ENCODE assay signal across 23 mouse cellular contexts in genomic region chr3:104327829-104328228, GRCm38 (mm10).
DNase-seq lines count a peak whose midpoint lies in the region; ATAC-seq lines count a peak whose summit lies in the region.
"Had no signal": no experiment of that assay in that cellular context is flagged by ENCODE, and none has a peak within 500 bp of the region (broad histone marks: within the 10 kb centered on the region; RNA-seq: fewer than 3 reads in every experiment).

No protein-coding gene starts in this region.

- peak; percentile 21 for DNase-seq in c-Kit-positive CD71-positive TER-119-negative erythroid progenitor cells, embryonic 14.5 days (ENCODE audit: low read depth)
- no peak for DNase-seq in frontal cortex, adult 2 months (ENCODE audit: extremely low spot score in 1 of 2, low spot score in 1 of 2)
- DNase-seq: adrenal gland, postnatal 10 days; adrenal gland, postnatal 36 days; cerebellum, adult 18-20 months; cerebellum, adult 9-10 months; cerebellum, postnatal 14 days; gastrocnemius, adult 2 months; gastrocnemius, postnatal 14 days had no signal

- H3K4me3 ChIP-seq in liver, embryonic 12.5 days, result no peak overlapping the region
- no peak overlapping the region for H3K4me3 ChIP-seq in liver, embryonic 15.5 days (replicated peaks)
- no peak overlapping the region for H3K4me3 ChIP-seq in hindbrain, embryonic 13.5 days
- H3K4me3 ChIP-seq in neural tube, embryonic 15.5 days (replicated peaks), result no peak overlapping the region
- H3K4me3 ChIP-seq: forebrain, embryonic 10.5 days; forebrain, embryonic 13.5 days; gastrocnemius, adult 2 months; hindbrain, embryonic 12.5 days had no signal

- no peak overlapping the region for H3K9ac ChIP-seq in liver, embryonic 12.5 days
- H3K9ac ChIP-seq in liver, embryonic 15.5 days, result no peak overlapping the region
- no peak overlapping the region for H3K9ac ChIP-seq in hindbrain, embryonic 13.5 days
- H3K9ac ChIP-seq in neural tube, embryonic 15.5 days (replicated peaks), result no peak overlapping the region
- H3K9ac ChIP-seq: forebrain, embryonic 13.5 days; hindbrain, embryonic 12.5 days had no signal

- H3K4me2 ChIP-seq in liver, embryonic 12.5 days, result peak overlapping the region; percentile 22; the same call in 1 of the 2 replicates
- H3K4me2 ChIP-seq in liver, embryonic 15.5 days, result no peak overlapping the region
- H3K4me2 ChIP-seq in hindbrain, embryonic 13.5 days, result no peak overlapping the region
- H3K4me2 ChIP-seq in neural tube, embryonic 15.5 days, result no peak overlapping the region
- H3K4me2 ChIP-seq: forebrain, embryonic 13.5 days; heart, embryonic 11.5 days; hindbrain, embryonic 12.5 days had no signal

- no peak for ATAC-seq in liver, embryonic 12.5 days
- peak; percentile 43; the same call in 1 of the 2 replicates for ATAC-seq in liver, embryonic 15.5 days (ENCODE audit: insufficient read depth)
- ATAC-seq in megakaryocyte progenitor cell, adult 5-6 weeks (replicated peaks; ENCODE audit: poor library complexity), result peak; percentile 35
- ATAC-seq in hindbrain, embryonic 13.5 days (ENCODE audit: low FRiP score), result no peak
- ATAC-seq in neural tube, embryonic 15.5 days (ENCODE audit: low FRiP score), result no peak
- ATAC-seq: forebrain, embryonic 13.5 days; forebrain, embryonic 16.5 days; hindbrain, embryonic 16.5 days; Patski had no signal

- WGBS in liver, embryonic 12.5 days (ENCODE audit: insufficient replicate concordance), result 48% methylated on average over 1 of the region's 1 CpGs
- WGBS in liver, embryonic 15.5 days (ENCODE audit: insufficient replicate concordance), result 20% methylated on average over 1 of the region's 1 CpGs
- 96% methylated on average over 1 of the region's 1 CpGs for WGBS in hindbrain, embryonic 13.5 days
- WGBS in neural tube, embryonic 15.5 days, result 98% methylated on average over 1 of the region's 1 CpGs

- H3K36me3 ChIP-seq in liver, embryonic 12.5 days, result no peaks in the 10 kb centered on the region
- H3K36me3 ChIP-seq in liver, embryonic 15.5 days (replicated peaks), result no peaks in the 10 kb centered on the region
- no peaks in the 10 kb centered on the region for H3K36me3 ChIP-seq in hindbrain, embryonic 13.5 days
- H3K36me3 ChIP-seq in neural tube, embryonic 15.5 days, result no peaks in the 10 kb centered on the region
- H3K36me3 ChIP-seq: forebrain, embryonic 10.5 days; G1E; hindbrain, embryonic 12.5 days had no signal

- no peak overlapping the region for H3K27ac ChIP-seq in liver, embryonic 12.5 days
- no peak overlapping the region for H3K27ac ChIP-seq in liver, embryonic 15.5 days (replicated peaks)
- H3K27ac ChIP-seq in hindbrain, embryonic 13.5 days, result no peak overlapping the region
- H3K27ac ChIP-seq in neural tube, embryonic 15.5 days (replicated peaks), result no peak overlapping the region
- H3K27ac ChIP-seq: forebrain, embryonic 10.5 days; forebrain, embryonic 13.5 days; gastrocnemius, adult 2 months; hindbrain, embryonic 12.5 days had no signal

- peaks cover 15% of the 10 kb centered on the region for H3K4me1 ChIP-seq in liver, embryonic 12.5 days
- H3K4me1 ChIP-seq in liver, embryonic 15.5 days (replicated peaks), result peaks cover 12% of the 10 kb centered on the region
- H3K4me1 ChIP-seq in hindbrain, embryonic 13.5 days (replicated peaks), result 0 out of 2 replicates have a peak, but pooled peaks cover 2% of the 10 kb centered on the region
- H3K4me1 ChIP-seq in neural tube, embryonic 15.5 days, result 0 out of 2 replicates have a peak, but pooled peaks cover 3% of the 10 kb centered on the region

- H3K27me3 ChIP-seq in liver, embryonic 12.5 days (replicated peaks), result no peaks in the 10 kb centered on the region
- no peaks in the 10 kb centered on the region for H3K27me3 ChIP-seq in liver, embryonic 15.5 days
- H3K27me3 ChIP-seq in hindbrain, embryonic 13.5 days, result no peaks in the 10 kb centered on the region
- H3K27me3 ChIP-seq in neural tube, embryonic 15.5 days (replicated peaks), result no peaks in the 10 kb centered on the region
- H3K27me3 ChIP-seq: CH12.LX; forebrain, embryonic 13.5 days; hindbrain, embryonic 12.5 days; Patski had no signal

- no peaks in the 10 kb centered on the region for H3K9me3 ChIP-seq in liver, embryonic 12.5 days (replicated peaks)
- H3K9me3 ChIP-seq in liver, embryonic 15.5 days (replicated peaks), result no peaks in the 10 kb centered on the region
- H3K9me3 ChIP-seq in hindbrain, embryonic 13.5 days, result no peaks in the 10 kb centered on the region
- no peaks in the 10 kb centered on the region for H3K9me3 ChIP-seq in neural tube, embryonic 15.5 days (replicated peaks)
- H3K9me3 ChIP-seq: forebrain, embryonic 10.5 days; forebrain, embryonic 13.5 days; G1E; hindbrain, embryonic 12.5 days had no signal

Comparison
In these comparisons a context has a peak if more than half of its experiments do, and no peak if none do; other contexts are left out.
1. ATAC-seq: peak in liver, embryonic 15.5 days (single experiment) and megakaryocyte progenitor cell, adult 5-6 weeks (single experiment); none in liver, embryonic 12.5 days (single experiment), hindbrain, embryonic 13.5 days (single experiment) and neural tube, embryonic 15.5 days (single experiment).